Mouse (Mus musculus): Measurements from ENCODE around the gene Rbks. TPM values are rescaled to one million over a fixed set of nuclear protein-coding genes. Genes with fewer than 3 reads are reported as not detected.
"Not testable (repeated sequence)": the region's sequence is repeated elsewhere in the genome, so short reads cannot be mapped to it uniquely, and the experiment has no call there.

Rbks gene
- total RNA-seq, 2 experiments from 2014 or later, result 37.4 to 60.9 TPM

- ATAC-seq (ENCODE audit: poor library complexity, severe bottlenecking), result peak; percentile 64
Measured at GRCm38 (mm10) chr5:31680183-31680582, 17.2 kb downstream of the Rbks start.

DNA sequence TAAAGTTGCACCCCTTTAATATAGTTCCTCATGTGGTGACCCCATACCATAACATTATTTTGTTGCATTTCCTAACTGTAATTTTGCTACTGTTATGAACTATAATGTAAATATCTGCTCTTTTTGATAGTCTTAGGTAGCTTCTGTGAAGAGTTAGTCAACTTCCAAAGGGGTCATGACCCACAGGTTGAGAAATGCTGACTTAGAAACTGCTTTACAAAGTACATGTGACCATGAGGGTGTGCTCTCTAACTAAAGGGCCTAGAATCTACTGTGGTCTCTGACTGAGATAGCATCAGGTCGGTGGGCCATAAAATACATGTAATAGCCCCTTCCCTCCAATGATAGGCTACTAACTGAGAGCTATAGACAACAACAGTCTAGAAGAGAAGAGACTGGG is 19.4 kb downstream of the Rbks start:
- ATAC-seq (ENCODE audit: poor library complexity, severe bottlenecking), result no peak

DNA sequence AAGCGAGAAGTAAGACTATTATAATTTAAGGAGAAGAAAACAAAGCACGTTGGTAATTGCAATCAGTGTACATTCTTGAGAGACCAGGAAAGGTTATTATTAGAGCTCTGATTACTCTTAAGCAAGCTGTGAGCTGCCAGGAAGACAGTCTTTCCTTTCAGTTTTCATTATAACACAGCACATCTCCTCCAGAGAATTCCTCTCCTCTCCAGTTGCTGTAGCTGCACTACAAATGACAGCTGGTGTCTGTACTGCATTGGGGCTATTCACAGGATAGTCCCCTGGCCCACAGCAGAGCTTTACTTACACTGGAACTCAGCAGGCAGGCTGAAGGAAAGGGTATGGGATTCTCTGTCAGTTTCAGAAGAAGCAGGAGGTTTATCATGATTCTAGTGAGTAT is 24.0 kb downstream of the Rbks start:
- no peak for ATAC-seq (ENCODE audit: poor library complexity, severe bottlenecking)

GRCm38 (mm10) chr5:31671137-31671536 is 26.3 kb downstream of the Rbks start:
- peak; percentile 57 for ATAC-seq (ENCODE audit: poor library complexity, severe bottlenecking)

DNA sequence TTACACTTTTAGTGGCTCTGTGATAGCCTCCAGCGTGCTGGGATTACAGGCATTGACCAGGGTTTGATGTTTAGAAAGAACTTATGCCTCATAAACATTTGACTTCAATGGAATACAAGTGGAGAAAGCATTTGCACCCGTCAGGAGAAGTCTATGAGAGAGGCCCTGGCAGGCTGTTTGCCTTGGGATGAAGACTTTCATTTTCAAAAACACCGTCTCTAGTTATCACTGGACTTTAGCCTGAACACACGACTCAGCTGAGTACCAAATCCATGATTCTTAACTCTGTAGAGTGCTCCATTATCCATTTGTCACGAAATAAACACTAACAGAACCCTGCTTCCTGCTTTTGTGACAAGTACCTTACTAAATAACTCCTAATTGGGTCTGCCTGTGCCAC is 27.4 kb downstream of the Rbks start:
- ATAC-seq (ENCODE audit: poor library complexity, severe bottlenecking), result no peak

DNA sequence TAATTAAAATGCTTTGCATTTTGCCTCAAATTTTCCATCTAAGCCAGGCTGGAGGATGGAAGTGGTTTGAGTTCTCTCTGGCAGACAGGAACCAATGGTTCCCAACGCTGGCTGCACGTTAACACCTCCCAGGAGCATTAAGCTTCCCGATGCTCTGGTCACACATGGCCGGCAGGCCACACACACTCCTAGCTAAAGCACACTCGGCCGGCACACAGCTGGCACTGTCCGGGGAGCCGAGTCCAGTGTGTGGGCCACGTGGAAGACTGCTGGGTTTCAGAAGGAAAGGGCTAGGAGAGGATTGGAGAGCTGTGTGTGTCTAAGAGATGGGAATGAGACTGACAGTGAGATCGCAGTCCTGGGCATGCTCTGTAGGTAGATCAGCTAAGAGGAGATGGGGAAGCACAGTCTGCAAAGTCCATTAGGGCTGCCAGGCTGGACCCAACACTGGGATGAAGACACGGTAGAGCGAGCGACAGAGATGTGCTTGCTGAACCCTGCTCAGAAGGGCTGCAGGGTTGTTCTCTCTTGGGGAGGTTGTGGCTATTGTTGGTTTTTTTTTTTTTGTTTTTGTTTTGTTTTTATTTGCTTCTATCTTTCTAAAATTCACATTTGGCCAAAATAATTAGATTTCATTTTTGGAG is 29.0 kb downstream of the Rbks start:
- no peak for ATAC-seq (ENCODE audit: poor library complexity, severe bottlenecking)

DNA sequence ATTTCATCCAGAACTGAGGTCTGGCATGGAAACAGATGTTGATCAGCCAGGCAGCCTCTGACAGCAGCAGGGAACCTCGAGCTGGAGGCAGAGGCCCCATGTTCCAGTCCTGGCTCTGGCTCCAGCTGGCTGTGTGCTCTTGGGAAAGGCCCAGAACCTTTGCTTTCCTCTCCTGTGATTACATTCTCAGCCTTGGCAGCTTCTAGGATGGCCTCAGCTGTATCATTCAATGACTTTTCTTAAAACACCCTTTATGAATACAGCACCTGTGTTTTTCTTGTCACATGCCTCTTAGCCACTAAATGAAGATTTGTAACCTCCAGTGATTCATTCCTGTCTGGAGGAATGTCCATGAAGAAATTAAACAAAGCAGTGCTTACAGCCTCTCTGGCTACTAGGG is 31.3 kb downstream of the Rbks start:
- no peak for ATAC-seq (ENCODE audit: poor library complexity, severe bottlenecking)

- no peak for ATAC-seq (ENCODE audit: poor library complexity, severe bottlenecking)
Measured at GRCm38 (mm10) chr5:31655688-31656190, 41.7 kb downstream of the Rbks start.

- peak; percentile 82 for ATAC-seq (ENCODE audit: poor library complexity, severe bottlenecking)
Measured at GRCm38 (mm10) chr5:31650518-31651288, 46.7 kb downstream of the Rbks start.

DNA sequence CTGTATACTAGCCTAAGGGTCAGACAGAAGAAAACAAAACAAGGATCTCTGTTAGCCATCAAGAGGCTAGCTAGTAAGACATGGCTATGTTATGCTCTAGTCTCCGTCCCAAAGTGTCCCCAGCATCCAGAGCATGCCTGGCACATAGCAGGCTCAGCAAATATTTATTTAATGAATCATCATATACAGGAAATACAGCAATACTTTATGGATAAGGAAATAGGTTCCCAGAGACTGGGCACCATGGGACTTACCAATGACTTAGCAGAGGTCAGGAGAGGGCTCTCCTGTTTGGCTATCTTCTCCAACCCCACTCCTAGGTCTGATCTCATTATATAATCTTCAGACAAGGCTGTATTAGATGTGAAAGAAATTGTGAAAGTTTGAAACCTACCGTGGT is 50.1 kb downstream of the Rbks start:
- ATAC-seq (ENCODE audit: poor library complexity, severe bottlenecking), result no peak

- ATAC-seq (ENCODE audit: poor library complexity, severe bottlenecking), result no peak
Measured at GRCm38 (mm10) chr5:31646574-31646973, 50.9 kb downstream of the Rbks start.

GRCm38 (mm10) chr5:31645798-31646197 is 51.6 kb downstream of the Rbks start:
- ATAC-seq (ENCODE audit: poor library complexity, severe bottlenecking), result no peak

DNA sequence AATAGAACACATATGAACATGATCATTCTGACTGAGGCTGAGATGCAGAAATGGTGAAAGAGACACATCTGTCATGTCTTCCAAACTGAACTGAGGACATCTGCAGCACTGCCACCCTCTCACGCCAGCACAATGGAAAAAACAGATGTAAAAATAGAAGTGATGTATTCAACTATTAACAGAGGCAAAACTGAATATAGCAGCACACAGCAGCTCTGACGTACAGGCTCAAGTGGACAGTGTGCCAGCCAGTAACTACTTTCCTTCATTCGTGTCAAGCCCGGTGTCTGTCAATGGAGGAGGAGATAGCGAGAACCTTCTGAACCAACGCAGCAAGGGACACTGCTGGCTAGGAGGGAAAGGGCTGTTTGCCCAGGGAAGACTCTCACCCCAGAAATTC is 52.6 kb downstream of the Rbks start:
- no peak for ATAC-seq (ENCODE audit: poor library complexity, severe bottlenecking)

DNA sequence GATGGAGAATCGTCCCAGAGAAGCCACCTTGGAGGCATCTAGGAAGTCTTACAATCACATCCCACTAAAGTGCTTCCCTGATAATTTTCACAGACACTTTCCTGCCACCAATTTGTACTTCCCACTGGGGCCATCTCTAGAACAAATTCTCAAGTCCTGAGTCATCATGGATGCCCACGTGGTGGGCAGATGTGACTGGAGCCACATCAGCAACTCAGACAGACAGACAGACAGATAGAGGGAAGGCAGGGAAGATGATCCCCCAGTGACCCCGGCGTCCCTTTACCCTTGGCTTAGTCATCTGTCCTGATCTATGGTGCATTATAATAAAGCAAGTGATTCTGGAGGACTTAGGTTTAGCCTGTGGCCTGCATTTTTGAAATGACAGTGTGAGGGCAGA is 53.2 kb downstream of the Rbks start:
- ATAC-seq (ENCODE audit: poor library complexity, severe bottlenecking), result no peak

GRCm38 (mm10) chr5:31642300-31642699 is 55.1 kb downstream of the Rbks start:
- ATAC-seq (ENCODE audit: poor library complexity, severe bottlenecking), result no peak

DNA sequence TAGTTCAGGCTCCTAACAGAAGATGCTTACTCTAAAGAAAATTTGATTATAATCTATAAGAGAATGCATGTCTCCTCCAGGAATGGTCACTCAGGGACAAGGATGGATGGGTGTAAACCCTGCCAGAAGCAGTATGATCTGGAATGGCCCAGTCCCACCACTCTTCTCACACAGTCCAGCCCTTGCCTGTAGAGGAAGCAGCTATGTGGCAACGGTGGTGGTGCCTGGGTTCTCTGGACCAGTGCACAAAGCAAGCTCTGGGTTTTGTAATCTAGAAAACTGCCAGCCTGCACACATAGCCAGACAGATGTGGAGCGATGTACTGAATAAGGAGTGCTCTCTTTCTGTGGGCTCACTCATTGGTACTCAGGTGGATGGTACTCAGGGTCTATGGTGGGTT is 56.9 kb downstream of the Rbks start:
- ATAC-seq (ENCODE audit: poor library complexity, severe bottlenecking), result peak; percentile 55

- ATAC-seq (ENCODE audit: poor library complexity, severe bottlenecking), result peak; percentile 84
Measured at GRCm38 (mm10) chr5:31636636-31637253, 60.7 kb downstream of the Rbks start.

- no peak for ATAC-seq (ENCODE audit: poor library complexity, severe bottlenecking)
Measured at GRCm38 (mm10) chr5:31634679-31635078, 62.7 kb downstream of the Rbks start.

DNA sequence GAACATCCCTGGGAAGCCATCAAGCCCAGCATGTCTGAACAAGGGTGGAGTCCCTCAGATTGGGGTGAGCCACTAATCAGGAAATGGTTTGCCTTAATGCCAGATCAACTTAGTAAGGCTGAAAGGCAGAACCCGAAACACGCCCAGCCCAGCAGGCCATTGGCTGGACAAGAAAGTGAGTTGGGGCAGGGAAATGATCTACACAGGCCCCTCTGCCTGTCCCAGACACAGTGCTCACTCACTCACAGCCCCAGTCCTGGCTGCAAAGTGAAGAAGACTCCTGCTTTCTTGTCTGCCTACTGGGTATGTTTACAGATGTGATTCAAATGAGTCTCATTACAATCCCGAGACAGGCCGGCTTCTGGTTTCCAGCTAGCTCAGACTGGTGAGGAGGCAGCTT is 63.3 kb downstream of the Rbks start:
- peak; percentile 58 for ATAC-seq (ENCODE audit: poor library complexity, severe bottlenecking)

DNA sequence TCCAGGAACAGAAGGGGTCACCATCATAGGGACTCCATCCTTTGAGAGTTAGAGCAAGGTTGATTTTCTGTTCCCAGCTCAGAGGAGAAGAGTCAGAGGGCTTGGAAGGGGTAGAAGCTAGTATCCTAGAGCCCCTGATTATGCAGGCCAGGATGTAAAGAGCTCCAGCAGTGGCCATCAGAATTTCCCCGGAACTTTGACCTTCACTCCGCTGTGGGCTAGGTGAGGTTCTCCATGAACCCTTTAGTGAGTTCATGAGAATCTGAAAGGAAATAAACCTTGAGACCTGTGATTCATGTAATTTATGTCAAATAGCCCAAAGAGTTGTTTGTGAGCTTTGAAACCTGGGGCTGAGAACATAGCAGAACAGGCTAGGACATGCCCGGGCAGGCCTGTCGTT is 66.3 kb downstream of the Rbks start:
- ATAC-seq (ENCODE audit: poor library complexity, severe bottlenecking), result not testable (repeated sequence)

DNA sequence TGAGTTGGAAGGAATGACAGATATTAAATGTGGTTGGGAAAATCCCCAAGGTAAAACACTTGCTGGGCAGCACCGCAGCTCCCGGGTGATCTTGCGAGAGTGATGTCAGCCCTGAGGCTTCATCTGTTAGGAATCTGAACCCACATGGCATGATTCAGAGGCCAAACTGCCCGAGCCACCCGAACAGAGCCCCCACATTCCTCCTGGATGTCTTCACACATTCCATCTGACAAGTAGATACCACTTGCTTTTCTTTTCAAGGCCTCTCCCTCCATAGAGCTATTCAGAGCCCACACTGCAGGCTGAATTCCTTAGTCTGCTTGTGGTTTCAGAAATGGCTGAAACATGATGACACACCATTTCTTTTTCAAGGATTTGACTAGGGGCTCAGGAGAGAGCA is 67.4 kb downstream of the Rbks start:
- ATAC-seq (ENCODE audit: poor library complexity, severe bottlenecking), result no peak

- ATAC-seq (ENCODE audit: poor library complexity, severe bottlenecking), result no peak
Measured at GRCm38 (mm10) chr5:31628555-31628954, 68.9 kb downstream of the Rbks start.

Measured in megakaryocyte, adult 5-6 weeks (primary cell).